Mouse (Mus musculus) liver, adult 2 months (tissue): ENCODE measurements around the gene Dmd.

Experiments used
- CTCF ChIP-seq: fragments of 200-500 bp; IDR thresholded peaks from 2 replicates; pipeline ENCODE4 v1.5.1; 2011; ENCODE audit warnings: low read depth, low read length, control low read depth
- POLR2A ChIP-seq: fragments of 200-500 bp; IDR thresholded peaks from 2 replicates; pipeline ENCODE4 v1.6.1; 2011; ENCODE audit warnings: low read length, control low read depth; ENCODE audit not compliant: insufficient read depth; ENCODE audit errors: extremely low read depth

DNA sequence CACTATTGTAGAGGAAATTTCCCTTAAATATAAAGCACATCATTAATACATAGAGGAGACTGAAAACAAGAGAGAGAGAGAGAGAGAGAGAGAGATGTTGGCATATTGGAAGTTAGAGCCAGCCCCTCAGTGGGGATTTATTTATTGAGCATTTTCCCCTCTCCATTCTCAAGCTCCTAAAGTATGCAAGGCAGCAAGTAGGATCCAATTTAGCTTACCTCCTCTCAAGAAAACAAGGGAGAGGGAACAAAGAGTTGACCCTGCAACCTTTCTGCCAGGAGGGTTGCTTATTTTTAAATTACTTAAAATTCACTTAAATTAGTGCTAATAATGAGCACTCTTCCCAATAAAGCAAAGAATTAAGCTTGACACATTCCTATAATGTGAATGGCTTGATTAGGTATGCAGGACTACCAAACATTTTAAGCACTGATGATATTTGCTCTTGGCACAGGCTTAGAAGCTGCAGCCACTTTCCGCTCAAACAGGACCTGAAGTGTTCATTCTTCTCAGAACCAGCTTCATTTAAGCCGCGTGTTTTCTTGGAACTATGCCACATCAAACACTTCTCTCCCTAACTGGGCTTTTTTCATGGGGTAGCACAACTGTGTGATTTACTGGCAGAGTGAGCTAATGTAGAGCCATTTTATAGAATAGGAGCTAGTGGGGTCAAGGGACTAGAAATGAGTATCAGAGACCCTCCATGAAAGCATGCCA lies 1566.1 kb downstream of the Dmd start:
- TF ChIP-seq CTCF = no peak
- TF ChIP-seq POLR2A = no peak
